Mouse (Mus musculus) cerebellum, postnatal 36 days (tissue): ENCODE data around the gene Zic5.

Source experiments
- DNase-seq, 2 experiments: peaks; one replicate each; pipeline ENCODE4 v3.0.0; 2021 to 2022; ENCODE audit warnings: mixed read lengths in 2 of 2

The Zic5 gene

DNA sequence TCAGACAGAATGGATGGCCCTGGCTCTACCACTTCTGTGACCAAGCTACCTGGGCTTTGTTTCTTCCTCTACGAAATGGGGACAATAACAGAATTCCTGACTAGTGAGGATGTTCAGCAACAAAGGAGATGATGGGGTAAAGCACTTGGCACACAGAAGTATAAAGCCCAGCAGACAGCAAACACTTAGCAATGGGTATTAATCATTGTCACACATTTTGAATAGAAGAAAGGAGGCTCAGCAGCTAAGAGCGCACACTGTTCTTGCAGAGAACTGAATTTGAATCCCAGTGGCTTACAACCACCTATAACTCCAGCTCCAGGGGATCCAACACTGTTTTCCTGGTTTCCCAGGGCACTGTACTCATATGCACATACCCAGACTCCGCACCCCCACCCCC, 37.8 kb downstream of the Zic5 start:
- no peak for DNase-seq

- DNase-seq = no peak
Measured at GRCm38 (mm10) chr14:122427204-122427560, 38.3 kb downstream of the Zic5 start.

DNA sequence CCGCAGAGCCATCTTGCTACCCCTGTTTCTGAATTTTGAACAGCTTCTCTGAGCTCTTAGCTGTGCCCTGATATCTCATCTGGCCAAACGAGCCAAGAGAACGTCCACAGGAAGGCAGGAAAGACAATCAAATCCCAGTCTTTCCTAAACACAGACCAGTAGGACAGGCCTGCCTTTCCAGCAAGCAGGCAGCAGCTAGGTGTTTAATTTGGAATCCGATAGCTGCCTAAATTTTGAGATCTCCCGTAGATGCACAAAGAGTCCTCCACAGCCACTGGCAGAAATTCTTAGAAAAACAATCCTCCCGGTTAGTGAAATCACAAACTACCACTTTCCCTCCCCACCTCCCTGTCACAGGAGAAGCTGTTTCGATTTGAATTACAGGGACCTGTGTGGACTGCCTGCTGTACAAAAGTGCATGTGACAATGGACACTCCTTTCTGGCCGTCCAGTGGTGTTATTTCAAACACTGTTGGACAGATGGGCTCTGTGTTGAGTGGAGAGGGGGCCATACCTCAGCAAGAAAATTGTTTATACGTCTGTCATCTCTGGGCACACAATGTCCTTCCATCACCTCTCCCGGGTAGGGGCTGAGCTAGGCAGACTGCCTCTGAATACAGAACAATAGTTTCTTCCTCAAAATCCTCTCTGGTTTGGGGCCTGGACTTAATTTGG, 38.8 kb downstream of the Zic5 start:
- DNase-seq = no peak

DNA sequence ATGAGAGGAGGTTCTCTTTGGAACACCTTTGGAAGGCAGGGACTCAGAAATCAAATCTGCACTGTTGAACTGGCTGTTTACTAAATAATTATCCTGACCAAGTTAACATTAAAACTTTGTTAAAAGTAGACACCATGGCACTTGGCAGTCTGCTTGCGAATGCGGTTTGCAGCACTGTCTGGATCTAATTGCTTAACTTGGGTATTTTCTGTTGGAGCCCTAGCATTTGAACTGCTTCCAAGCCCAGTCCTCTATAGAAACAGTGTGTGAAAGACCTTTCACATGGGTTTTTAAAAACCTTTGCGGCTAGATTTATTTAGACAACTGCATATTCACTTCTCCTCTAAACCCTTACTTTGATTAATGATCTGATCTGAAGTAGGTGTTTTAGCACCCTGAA, 41.0 kb downstream of the Zic5 start:
- DNase-seq = no peak

DNA sequence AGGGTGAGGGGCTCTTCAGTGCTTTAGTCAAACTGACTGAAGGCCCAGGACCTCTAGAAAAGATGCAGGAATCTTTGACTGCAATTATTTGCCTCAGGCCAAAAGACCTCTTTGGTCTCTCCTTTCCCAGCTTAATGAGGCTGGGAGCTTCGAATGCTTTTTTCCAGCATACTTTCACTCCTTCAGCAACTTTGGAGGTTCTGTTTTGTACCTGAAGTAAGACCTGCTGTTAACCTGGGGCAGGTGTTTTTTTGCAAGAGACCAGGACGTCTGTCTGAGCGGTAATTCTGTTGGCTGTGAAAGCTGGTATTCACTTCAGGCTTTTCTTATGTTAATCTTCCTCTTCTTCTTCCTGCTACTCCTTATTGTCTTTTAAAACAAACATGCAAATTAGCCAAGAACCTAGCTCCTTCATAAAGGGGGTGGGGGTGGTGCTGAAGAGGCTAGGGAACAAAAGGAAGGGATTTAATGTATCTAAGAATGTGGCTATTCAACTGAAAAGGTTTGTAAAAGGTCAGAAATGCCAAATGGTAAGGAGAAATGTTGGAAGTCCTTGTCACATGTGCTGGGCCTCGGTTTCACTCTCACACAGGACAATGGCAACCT, 49.2 kb downstream of the Zic5 start:
- no peak for DNase-seq

GRCm38 (mm10) chr14:122414786-122415185, 50.7 kb downstream of the Zic5 start:
- no peak for DNase-seq

DNA sequence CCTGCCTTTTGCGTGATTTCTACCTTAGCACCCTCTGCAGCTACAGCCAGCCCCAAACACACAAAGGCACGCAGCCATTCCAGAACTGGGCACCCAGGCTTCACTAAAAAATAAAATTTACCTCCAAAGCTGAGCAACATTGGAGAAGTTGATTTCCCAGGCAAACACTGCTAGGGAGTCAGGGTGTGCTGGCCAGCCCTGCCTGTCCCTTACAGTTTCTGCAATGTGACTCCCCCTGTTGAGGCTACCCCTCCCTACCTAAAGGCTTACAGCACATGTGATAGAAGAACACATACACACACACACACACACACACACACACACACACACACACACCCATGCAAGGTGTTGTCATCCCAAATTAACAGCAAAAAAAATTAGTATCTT, 51.9 kb downstream of the Zic5 start:
- DNase-seq = no peak

- no peak for DNase-seq
Measured at GRCm38 (mm10) chr14:122412841-122413541, 52.5 kb downstream of the Zic5 start.
